Comparison of ENCODE assay signal across 24 mouse cellular contexts in genomic region chr15:82203090-82203489, GRCm38 (mm10). TPM values are rescaled to one million over a fixed set of nuclear protein-coding genes. Genes with fewer than 3 reads are reported as not detected.
DNase-seq lines count a peak whose midpoint lies in the region; ATAC-seq lines count a peak whose summit lies in the region.
"Had no signal": no experiment of that assay in that cellular context is flagged by ENCODE, and none has a peak within 500 bp of the region (broad histone marks: within the 10 kb centered on the region; RNA-seq: fewer than 3 reads in every experiment).

No protein-coding gene starts in this region.

- peaks cover 38% of the 10 kb centered on the region for H3K4me1 ChIP-seq in midbrain, embryonic 10.5 days
- H3K4me1 ChIP-seq in midbrain, embryonic 11.5 days (ENCODE audit: control insufficient read depth, insufficient read depth, low read length) = peaks cover 20% of the 10 kb centered on the region

- no peak overlapping the region for H3K9ac ChIP-seq in midbrain, embryonic 11.5 days (ENCODE audit: low read length)
- H3K9ac ChIP-seq: forebrain, embryonic 13.5 days; forebrain, postnatal 0 days; heart, embryonic 12.5 days; hindbrain, embryonic 15.5 days had no signal

- peaks cover 88% of the 10 kb centered on the region for H3K36me3 ChIP-seq in midbrain, embryonic 10.5 days
- H3K36me3 ChIP-seq in midbrain, embryonic 11.5 days (ENCODE audit: control insufficient read depth, insufficient read depth, low read length) = peaks cover 46% of the 10 kb centered on the region

- H3K4me2 ChIP-seq in midbrain, embryonic 11.5 days = no peak overlapping the region
- H3K4me2 ChIP-seq: forebrain, embryonic 13.5 days; heart, embryonic 12.5 days; hindbrain, embryonic 15.5 days had no signal

- no peak overlapping the region for H3K4me3 ChIP-seq in midbrain, embryonic 10.5 days
- no peak overlapping the region for H3K4me3 ChIP-seq in midbrain, embryonic 11.5 days (ENCODE audit: low read depth, low read length)
- H3K4me3 ChIP-seq: embryonic facial prominence, embryonic 10.5 days; forebrain, embryonic 13.5 days; heart, embryonic 12.5 days; hindbrain, embryonic 10.5 days; hindbrain, embryonic 15.5 days had no signal

- 0 out of 2 replicates have a peak overlapping the region, but pooled peaks have one; percentile 13 for H3K27ac ChIP-seq in midbrain, embryonic 10.5 days (replicated peaks)
- H3K27ac ChIP-seq in midbrain, embryonic 11.5 days (ENCODE audit: low read depth, low read length) = no peak overlapping the region
- H3K27ac ChIP-seq: hindbrain, embryonic 15.5 days had no signal

- no peaks in the 10 kb centered on the region for H3K9me3 ChIP-seq in midbrain, embryonic 10.5 days (replicated peaks)
- H3K9me3 ChIP-seq in midbrain, embryonic 11.5 days (ENCODE audit: control insufficient read depth, low read length) = no peaks in the 10 kb centered on the region
- H3K9me3 ChIP-seq: embryonic facial prominence, embryonic 10.5 days; forebrain, embryonic 13.5 days; heart, embryonic 12.5 days; hindbrain, embryonic 10.5 days; hindbrain, embryonic 15.5 days had no signal

- peak; percentile 67 for DNase-seq in cerebellum, adult 11-12 months
- no peak for DNase-seq in cerebellum, postnatal 4 days (ENCODE audit: low spot score in 2 of 2)
- DNase-seq in midbrain, embryonic 10.5 days (ENCODE audit: low spot score) = no peak
- no peak for DNase-seq in midbrain, embryonic 11.5 days (ENCODE audit: low spot score, missing footprints)
- peak; percentile 45 to 50 for DNase-seq in cerebellum, postnatal 25 days
- DNase-seq in layer of hippocampus, postnatal 36 days = no peak
- no peak for DNase-seq in spleen, postnatal 36 days (ENCODE audit: low spot score in 2 of 2)
- DNase-seq: adrenal gland, postnatal 10 days; B cell, adult 2 months; forebrain, postnatal 0 days; gastrocnemius, postnatal 14 days had no signal

- ATAC-seq in midbrain, embryonic 11.5 days (ENCODE audit: low FRiP score) = no peak
- ATAC-seq: CD4-positive, CD25-positive, alpha-beta regulatory T cell, adult 4 months; forebrain, embryonic 13.5 days; forebrain, postnatal 0 days; inflammation-experienced regulatory T-cells, adult 6 months had no signal

- peaks cover 36% of the 10 kb centered on the region for H3K27me3 ChIP-seq in midbrain, embryonic 10.5 days (ENCODE audit: low read depth, poor library complexity, severe bottlenecking)
- peaks cover 27% of the 10 kb centered on the region for H3K27me3 ChIP-seq in midbrain, embryonic 11.5 days (ENCODE audit: control insufficient read depth, insufficient read depth, low read length)

- 94% methylated on average over 10 of the region's 10 CpGs for WGBS in midbrain, embryonic 10.5 days
- WGBS in midbrain, embryonic 11.5 days = 94% methylated on average over 10 of the region's 10 CpGs

RNA-seq across cellular contexts. Expression of gene Shisa8, which starts 9.5 kb away (rescaled TPM):
- 0.16 and 0.52 TPM in 2 replicates for polyA plus RNA-seq in midbrain, embryonic 10.5 days (2016; fragmentation: Nextera tagmentation; extraction: Ambion mirVana)
- polyA plus RNA-seq in midbrain, embryonic 11.5 days (2014; fragmentation: Nextera tagmentation; extraction: Ambion mirVana) = 0.14 and 0.57 TPM in 2 replicates
- total RNA-seq in layer of hippocampus, postnatal 36 days (2021) = under 1 TPM; 0.72 to 0.76 TPM
- total RNA-seq: gastrocnemius, adult 18-20 months; MEL had no signal
- polyA plus RNA-seq: CD4-positive, CD25-positive, alpha-beta regulatory T cell, adult 4 months; inflammation-experienced regulatory T-cells, adult 6 months had no signal

RNA-seq across cellular contexts. Expression of gene Tnfrsf13c, which starts 21.1 kb away (rescaled TPM):
- 0.07 TPM in 1 of 2 replicates, not detected in the other for polyA plus RNA-seq in midbrain, embryonic 10.5 days (2016; fragmentation: Nextera tagmentation; extraction: Ambion mirVana)
- polyA plus RNA-seq in midbrain, embryonic 11.5 days (2014; fragmentation: Nextera tagmentation; extraction: Ambion mirVana) = 0.07 and 0.17 TPM in 2 replicates
- under 1 TPM; 0.30 to 0.62 TPM for total RNA-seq in layer of hippocampus, postnatal 36 days (2021)
- total RNA-seq: gastrocnemius, adult 18-20 months; gastrocnemius, postnatal 14 days had no signal
- polyA plus RNA-seq: heart, embryonic 12.5 days had no signal

RNA-seq across cellular contexts. Expression of gene Cenpm, which starts 41.5 kb away (rescaled TPM):
- polyA plus RNA-seq in midbrain, embryonic 10.5 days (2016; fragmentation: Nextera tagmentation; extraction: Ambion mirVana) = 94.9 and 102 TPM in 2 replicates
- 79.2 and 89.1 TPM in 2 replicates for polyA plus RNA-seq in midbrain, embryonic 11.5 days (2014; fragmentation: Nextera tagmentation; extraction: Ambion mirVana)
- 1 to 10 TPM; 2.7 to 4.0 TPM for total RNA-seq in layer of hippocampus, postnatal 36 days (2021)
- total RNA-seq: gastrocnemius, adult 18-20 months had no signal

RNA-seq across cellular contexts. Expression of gene 1500009C09Rik, which starts 49.1 kb away (rescaled TPM):
- 0.15 and 0.36 TPM in 2 replicates for polyA plus RNA-seq in midbrain, embryonic 10.5 days (2016; fragmentation: Nextera tagmentation; extraction: Ambion mirVana)
- 1.0 and 1.4 TPM in 2 replicates for polyA plus RNA-seq in midbrain, embryonic 11.5 days (2014; fragmentation: Nextera tagmentation; extraction: Ambion mirVana)
- total RNA-seq in layer of hippocampus, postnatal 36 days (2021) = 100 to 1,000 TPM in 1 of 2 experiments, 10 to 100 TPM in 1; 98.3 to 115 TPM
- total RNA-seq: gastrocnemius, adult 18-20 months; gastrocnemius, postnatal 14 days; heart, adult 8-10 months; heart, postnatal 25 days; MEL had no signal
- polyA plus RNA-seq: CD4-positive, CD25-positive, alpha-beta regulatory T cell, adult 4 months; embryonic facial prominence, embryonic 10.5 days; gonadal fat pad, adult 2 months; heart, embryonic 12.5 days; heart, embryonic 16.5 days; inflammation-experienced regulatory T-cells, adult 6 months had no signal

RNA-seq across cellular contexts. Expression of gene Srebf2, which starts 56.1 kb away (rescaled TPM):
- polyA plus RNA-seq in midbrain, embryonic 10.5 days (2016; fragmentation: Nextera tagmentation; extraction: Ambion mirVana) = 214 and 239 TPM in 2 replicates
- 148 and 170 TPM in 2 replicates for polyA plus RNA-seq in midbrain, embryonic 11.5 days (2014; fragmentation: Nextera tagmentation; extraction: Ambion mirVana)
- 100 to 1,000 TPM; 156 to 167 TPM for total RNA-seq in layer of hippocampus, postnatal 36 days (2021)

Comparison
In these comparisons a context has a peak if more than half of its experiments do, and no peak if none do; other contexts are left out.
1. DNase-seq: peak in cerebellum, adult 11-12 months (single experiment) and cerebellum, postnatal 25 days (2 of 2); none in cerebellum, postnatal 4 days (0 of 2), midbrain, embryonic 10.5 days (single experiment), midbrain, embryonic 11.5 days (single experiment), layer of hippocampus, postnatal 36 days (0 of 2) and spleen, postnatal 36 days (0 of 2).